Mouse (Mus musculus): ENCODE results near the gene Cldn19. TPM values are rescaled to one million over a fixed set of nuclear protein-coding genes. Genes with fewer than 3 reads are reported as not detected.

Gene Cldn19
- polyA plus RNA-seq (2016; fragmentation: Nextera tagmentation; extraction: Ambion mirVana), result 0.43 and 0.63 TPM in 2 replicates

DNA sequence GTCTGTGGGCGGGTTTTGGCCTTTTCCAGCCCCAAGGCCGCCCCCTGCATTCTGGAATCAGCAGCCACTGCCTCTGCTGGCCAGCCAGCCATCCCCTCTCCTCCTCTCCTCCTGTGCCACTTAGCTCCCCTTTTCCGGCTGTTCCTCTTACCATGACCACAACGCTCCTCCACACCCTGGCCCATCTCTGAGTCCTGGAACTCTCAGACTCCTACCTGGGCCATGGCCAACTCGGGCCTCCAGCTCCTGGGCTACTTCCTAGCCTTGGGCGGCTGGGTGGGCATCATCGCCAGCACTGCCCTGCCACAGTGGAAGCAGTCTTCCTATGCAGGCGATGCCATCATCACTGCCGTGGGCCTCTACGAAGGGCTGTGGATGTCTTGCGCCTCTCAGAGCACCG, at the start of gene Cldn19:
Gene Cldn19, plus strand, starts transcription at position 64 of the 400 bp plus-strand sequence.
- ATAC-seq (ENCODE audit: low FRiP score), result no peak
- Histone ChIP-seq H3K4me3 (no peak within 1 kb of the TSS), H3K4me2 (replicated peaks) (no peak within 1 kb of the TSS), H3K36me3 (no peaks in the 10 kb centered on the region), H3K27ac (peak within 1 kb of the TSS; percentile 60), H3K4me1 (peaks cover 10% of the 10 kb centered on the region), H3K27me3 (no peaks in the 10 kb centered on the region), H3K9ac (peak within 1 kb of the TSS; percentile 39; the same call in 1 of the 2 replicates), H3K9me3 (replicated peaks) (no peaks in the 10 kb centered on the region)
- WGBS, result 79% methylated on average over 12 of the region's 12 CpGs

GRCm38 (mm10) chr4:119216667-119217066, 38.5 kb upstream of the Cldn19 start:
- no peak for ATAC-seq (ENCODE audit: low FRiP score)
- WGBS, result 83% methylated on average over 8 of the region's 8 CpGs
- H3K9ac ChIP-seq, result no peak overlapping the region

GRCm38 (mm10) chr4:119218169-119218568, 37.0 kb upstream of the Cldn19 start, which contains the start of gene Tmem269:
Gene Tmem269, minus strand, starts transcription at chr4:119218217.
- H3K9me3 ChIP-seq (replicated peaks), result no peaks in the 10 kb centered on the region
- H3K4me3 ChIP-seq, result no peak within 1 kb of the TSS
- peaks cover 5% of the 10 kb centered on the region; the same call in 1 of the 2 replicates for H3K4me1 ChIP-seq
- H3K36me3 ChIP-seq, result peaks cover 6% of the 10 kb centered on the region
- ATAC-seq (ENCODE audit: low FRiP score), result no peak
- no peak within 1 kb of the TSS for H3K4me2 ChIP-seq (replicated peaks)
- no peaks in the 10 kb centered on the region for H3K27me3 ChIP-seq
- no peak within 1 kb of the TSS for H3K27ac ChIP-seq
- WGBS, result 9% methylated on average over 11 of the region's 11 CpGs
- 0 out of 2 replicates have a peak within 1 kb of the TSS, but pooled peaks have one; percentile 13 for H3K9ac ChIP-seq

More at GRCm38 (mm10) chr4:119216667-119217066, 38.5 kb upstream of the Cldn19 start:
- Histone ChIP-seq H3K4me2 (replicated peaks) (no peak overlapping the region), H3K4me1 (peaks cover 5% of the 10 kb centered on the region; the same call in 1 of the 2 replicates), H3K36me3 (no peaks in the 10 kb centered on the region), H3K9me3 (replicated peaks) (no peaks in the 10 kb centered on the region), H3K4me3 (no peak overlapping the region), H3K27me3 (no peaks in the 10 kb centered on the region), H3K27ac (no peak overlapping the region)

GRCm38 (mm10) chr4:119223696-119224095, 31.5 kb upstream of the Cldn19 start:
- no peaks in the 10 kb centered on the region for H3K27me3 ChIP-seq
- ATAC-seq (ENCODE audit: low FRiP score), result no peak
- no peaks in the 10 kb centered on the region for H3K9me3 ChIP-seq (replicated peaks)
- no peak overlapping the region for H3K9ac ChIP-seq
- no peak overlapping the region for H3K27ac ChIP-seq
- H3K4me1 ChIP-seq, result no peaks in the 10 kb centered on the region
- H3K36me3 ChIP-seq, result peaks cover 48% of the 10 kb centered on the region
- no peak overlapping the region for H3K4me3 ChIP-seq
- H3K4me2 ChIP-seq (replicated peaks), result no peak overlapping the region
- 90% methylated on average over 1 of the region's 1 CpGs for WGBS

DNA sequence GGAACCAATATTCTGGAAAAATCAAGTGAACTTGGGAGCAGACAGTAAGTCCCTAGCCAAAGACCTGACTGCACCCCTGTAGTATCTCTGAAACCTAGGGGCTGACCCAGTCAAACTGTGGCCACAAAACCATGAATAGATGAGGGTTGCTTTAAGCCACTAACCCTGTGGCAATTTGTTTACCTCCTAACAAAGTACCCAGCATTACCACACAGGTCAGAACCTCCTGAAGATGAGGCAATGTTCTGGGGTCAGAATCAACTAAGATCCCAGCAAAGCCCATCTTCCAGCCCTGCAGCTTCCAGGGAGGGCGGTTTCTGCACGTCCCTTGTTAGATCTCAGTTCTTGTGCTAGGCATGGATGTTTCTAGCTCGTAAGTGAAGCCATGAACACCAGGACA, 30.7 kb upstream of the Cldn19 start:
- H3K9ac ChIP-seq, result no peak overlapping the region
- H3K27me3 ChIP-seq, result no peaks in the 10 kb centered on the region
- WGBS, result 93% methylated on average over 3 of the region's 3 CpGs
- H3K4me1 ChIP-seq, result no peaks in the 10 kb centered on the region
- no peak overlapping the region for H3K27ac ChIP-seq
- H3K4me2 ChIP-seq (replicated peaks), result no peak overlapping the region
- no peak overlapping the region for H3K4me3 ChIP-seq
- no peaks in the 10 kb centered on the region for H3K9me3 ChIP-seq (replicated peaks)
- ATAC-seq (ENCODE audit: low FRiP score), result no peak
- peaks cover 49% of the 10 kb centered on the region for H3K36me3 ChIP-seq

- H3K9ac ChIP-seq, result no peak overlapping the region
- no peaks in the 10 kb centered on the region for H3K9me3 ChIP-seq (replicated peaks)
- H3K27me3 ChIP-seq, result no peaks in the 10 kb centered on the region
- no peaks in the 10 kb centered on the region for H3K4me1 ChIP-seq
- ATAC-seq (ENCODE audit: low FRiP score), result no peak
- peaks cover 49% of the 10 kb centered on the region for H3K36me3 ChIP-seq
- WGBS, result 92% methylated on average over 9 of the region's 9 CpGs
- H3K27ac ChIP-seq, result no peak overlapping the region
- H3K4me3 ChIP-seq, result no peak overlapping the region
- H3K4me2 ChIP-seq (replicated peaks), result no peak overlapping the region
Measured at GRCm38 (mm10) chr4:119225719-119226118, 29.5 kb upstream of the Cldn19 start.

DNA sequence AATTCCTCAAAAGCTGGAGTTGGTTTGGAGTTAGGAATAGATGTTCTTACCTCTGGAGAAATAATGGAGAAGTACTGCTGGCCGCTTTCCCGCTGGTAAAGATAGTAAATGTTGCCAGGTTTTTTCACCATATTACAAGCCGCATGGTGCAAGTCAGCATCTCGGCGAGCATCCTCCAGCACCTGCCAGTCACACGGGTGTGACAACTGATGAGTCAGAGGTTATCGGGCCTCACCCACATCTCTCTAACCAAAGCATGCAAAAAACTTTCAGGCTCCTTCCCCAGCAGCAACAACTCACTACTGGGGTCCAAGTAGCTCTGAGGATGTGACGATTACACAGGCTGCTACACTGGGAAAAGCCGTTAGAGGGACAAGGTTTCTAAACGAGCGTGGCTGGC, 28.5 kb upstream of the Cldn19 start:
- ATAC-seq (ENCODE audit: low FRiP score), result no peak

GRCm38 (mm10) chr4:119232410-119233255, 22.6 kb upstream of the Cldn19 start, which contains the start of the genes AU022252 and P3h1:
Gene AU022252, minus strand, starts transcription at chr4:119232712.
Gene P3h1, plus strand, starts transcription at chr4:119232915.
- peak within 1 kb of the TSS; percentile 92 for H3K4me3 ChIP-seq
- H3K9me3 ChIP-seq (replicated peaks), result no peaks in the 10 kb centered on the region
- peak within 1 kb of the TSS; percentile 84 for H3K9ac ChIP-seq
- peak within 1 kb of the TSS; percentile 98 for H3K4me2 ChIP-seq (replicated peaks)
- whole genome bisulfite sequencing, result 1% methylated on average over 71 of the region's 71 CpGs
- H3K27me3 ChIP-seq, result no peaks in the 10 kb centered on the region
- peaks cover 12% of the 10 kb centered on the region for H3K36me3 ChIP-seq
- peak within 1 kb of the TSS; percentile 55 for H3K27ac ChIP-seq
- peak; percentile 97 for ATAC-seq (ENCODE audit: low FRiP score)
- H3K4me1 ChIP-seq, result peaks cover 15% of the 10 kb centered on the region

More for the DNA sequence above, 28.5 kb upstream of the Cldn19 start:
- Histone ChIP-seq H3K4me1 (peaks cover 5% of the 10 kb centered on the region), H3K4me2 (replicated peaks) (no peak overlapping the region), H3K36me3 (peaks cover 49% of the 10 kb centered on the region), H3K9ac (no peak overlapping the region), H3K9me3 (replicated peaks) (no peaks in the 10 kb centered on the region), H3K27ac (no peak overlapping the region), H3K27me3 (no peaks in the 10 kb centered on the region), H3K4me3 (no peak overlapping the region)
- 94% methylated on average over 11 of the region's 11 CpGs for WGBS

DNA sequence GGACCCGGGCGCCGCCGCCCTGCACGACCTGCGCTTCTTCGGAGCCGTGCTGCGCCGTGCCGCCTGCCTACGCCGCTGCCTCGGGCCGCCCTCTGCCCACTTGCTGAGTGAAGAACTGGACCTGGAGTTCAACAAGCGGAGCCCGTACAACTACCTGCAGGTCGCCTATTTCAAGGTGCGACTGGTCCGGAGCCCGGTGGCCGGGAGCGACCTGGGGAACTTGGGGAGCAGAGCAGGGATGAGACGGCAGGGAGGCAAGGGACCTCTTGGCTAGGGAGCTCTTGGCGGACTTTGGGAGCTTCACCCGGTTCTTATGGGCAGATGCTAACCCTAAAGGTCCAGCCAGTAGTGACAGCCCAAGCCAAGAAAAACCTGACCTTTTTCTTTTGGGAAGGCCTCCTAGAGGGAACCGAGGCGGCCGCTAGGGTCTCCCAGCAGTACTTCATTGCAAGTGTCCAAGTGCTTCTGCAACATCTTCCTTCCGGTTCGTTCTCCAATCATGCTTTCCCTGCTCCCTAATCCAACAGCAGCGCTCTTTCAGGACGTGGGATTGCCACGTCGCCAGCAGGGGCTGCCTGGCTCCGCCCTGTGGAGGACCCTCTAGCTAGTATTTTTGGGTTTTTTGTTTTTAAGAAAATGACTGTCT, 21.8 kb upstream of the Cldn19 start:
- no peaks in the 10 kb centered on the region for H3K27me3 ChIP-seq
- H3K4me1 ChIP-seq, result peaks cover 15% of the 10 kb centered on the region
- H3K4me2 ChIP-seq (replicated peaks), result peak overlapping the region; percentile 98
- ATAC-seq (ENCODE audit: low FRiP score), result peak; percentile 56; the same call in 1 of the 2 replicates
- peak overlapping the region; percentile 55; the same call in 1 of the 2 replicates for H3K27ac ChIP-seq
- under 1% methylated on average over 36 of the region's 36 CpGs for WGBS
- H3K9ac ChIP-seq, result peak overlapping the region; percentile 84
- H3K9me3 ChIP-seq (replicated peaks), result no peaks in the 10 kb centered on the region
- H3K36me3 ChIP-seq, result peaks cover 8% of the 10 kb centered on the region
- peak overlapping the region; percentile 92 for H3K4me3 ChIP-seq

- Histone ChIP-seq H3K4me1 (peaks cover 16% of the 10 kb centered on the region), H3K27ac (no peak overlapping the region), H3K4me3 (peak overlapping the region; percentile 92), H3K9me3 (replicated peaks) (no peaks in the 10 kb centered on the region), H3K27me3 (no peaks in the 10 kb centered on the region), H3K9ac (peak overlapping the region; percentile 84; the same call in 1 of the 2 replicates), H3K4me2 (replicated peaks) (peak overlapping the region; percentile 98), H3K36me3 (peaks cover 5% of the 10 kb centered on the region)
- no peak for ATAC-seq (ENCODE audit: low FRiP score)
- 62% methylated on average over 3 of the region's 3 CpGs for whole genome bisulfite sequencing
Measured at GRCm38 (mm10) chr4:119234348-119234747, 20.9 kb upstream of the Cldn19 start.

DNA sequence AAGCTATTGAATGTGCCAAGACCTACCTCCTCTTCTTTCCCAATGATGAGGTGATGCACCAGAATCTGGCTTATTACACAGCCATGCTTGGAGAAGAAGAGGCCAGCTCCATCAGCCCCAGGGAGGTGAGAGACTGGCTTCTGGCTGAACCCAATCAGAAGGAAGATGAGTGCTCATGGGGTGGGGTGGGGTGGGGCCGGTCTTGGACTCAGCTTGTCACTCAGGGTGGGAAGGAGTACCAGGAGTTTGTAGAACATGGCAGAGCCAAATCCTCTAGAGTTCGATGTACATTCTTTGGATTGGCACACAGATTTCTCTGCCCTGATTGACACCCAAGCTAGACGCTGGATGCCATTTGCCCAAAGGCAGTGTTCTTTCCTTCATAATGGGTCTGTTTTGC, 16.6 kb upstream of the Cldn19 start:
- Histone ChIP-seq H3K27ac (no peak overlapping the region), H3K36me3 (peaks cover 31% of the 10 kb centered on the region)
- 85% methylated on average over 3 of the region's 3 CpGs for WGBS

GRCm38 (mm10) chr4:119239181-119239682, 16.0 kb upstream of the Cldn19 start:
- 46% methylated on average over 12 of the region's 12 CpGs for WGBS
- H3K4me2 ChIP-seq (replicated peaks), result peak overlapping the region; percentile 13; the same call in 1 of the 2 replicates
- H3K9me3 ChIP-seq (replicated peaks), result no peaks in the 10 kb centered on the region
- no peaks in the 10 kb centered on the region for H3K27me3 ChIP-seq
- peak; percentile 44 for ATAC-seq (ENCODE audit: low FRiP score)
- H3K27ac ChIP-seq, result peak overlapping the region; percentile 73; the same call in 1 of the 2 replicates
- H3K4me1 ChIP-seq, result peaks cover 6% of the 10 kb centered on the region; the same call in 1 of the 2 replicates
- H3K36me3 ChIP-seq, result peaks cover 37% of the 10 kb centered on the region
- peak overlapping the region; percentile 18; the same call in 1 of the 2 replicates for H3K9ac ChIP-seq
- no peak overlapping the region for H3K4me3 ChIP-seq

More for the DNA sequence above, 16.6 kb upstream of the Cldn19 start:
- Histone ChIP-seq H3K9me3 (replicated peaks) (no peaks in the 10 kb centered on the region), H3K4me2 (replicated peaks) (no peak overlapping the region), H3K4me3 (no peak overlapping the region), H3K4me1 (peaks cover 10% of the 10 kb centered on the region; the same call in 1 of the 2 replicates), H3K27me3 (no peaks in the 10 kb centered on the region), H3K9ac (no peak overlapping the region)
- ATAC-seq (ENCODE audit: low FRiP score), result peak; percentile 33; the same call in 1 of the 2 replicates
